Mouse (Mus musculus) bone marrow, adult 2 months (tissue): Measurements from ENCODE around the gene Scn8a.

ENCODE experiments used
- CTCF ChIP-seq: fragments of 200-500 bp; IDR thresholded peaks from 2 replicates; pipeline ENCODE4 v1.5.1; 2011; ENCODE audit warnings: low read length, control low read depth; ENCODE audit not compliant: control insufficient read depth, insufficient read depth
- POLR2A ChIP-seq: fragments of 200-500 bp; IDR thresholded peaks from 2 replicates; pipeline ENCODE4 v1.6.1; 2011; ENCODE audit warnings: low read depth, mild to moderate bottlenecking, control low read depth, low read length, borderline replicate concordance; ENCODE audit not compliant: control insufficient read depth

GRCm38 (mm10) chr15:100909734-100910163, 40.1 kb downstream of the Scn8a start:
- TF ChIP-seq CTCF: no peak
- no peak for TF ChIP-seq POLR2A
